Mouse (Mus musculus) adrenal gland, postnatal 25 days (tissue): ENCODE measurements around the gene Hoxb1. TPM values are rescaled to one million over a fixed set of nuclear protein-coding genes. Genes with fewer than 3 reads are reported as not detected.

Experiments
- DNase-seq: peaks from one replicate; pipeline ENCODE4 v3.0.0; 2021; ENCODE audit warnings: mixed read lengths
- total RNA-seq: library from RNA; stranded (reverse); gene quantifications from 2 replicates; pipeline ENCODE4 v1.2.3, GENCODE M21; 2021

Gene Hoxb1
- total RNA-seq, 1 experiment from 2014 or later = not detected

- DNase-seq = no peak
Measured at GRCm38 (mm10) chr11:96334002-96334364, 31.6 kb upstream of the Hoxb1 start.

DNA sequence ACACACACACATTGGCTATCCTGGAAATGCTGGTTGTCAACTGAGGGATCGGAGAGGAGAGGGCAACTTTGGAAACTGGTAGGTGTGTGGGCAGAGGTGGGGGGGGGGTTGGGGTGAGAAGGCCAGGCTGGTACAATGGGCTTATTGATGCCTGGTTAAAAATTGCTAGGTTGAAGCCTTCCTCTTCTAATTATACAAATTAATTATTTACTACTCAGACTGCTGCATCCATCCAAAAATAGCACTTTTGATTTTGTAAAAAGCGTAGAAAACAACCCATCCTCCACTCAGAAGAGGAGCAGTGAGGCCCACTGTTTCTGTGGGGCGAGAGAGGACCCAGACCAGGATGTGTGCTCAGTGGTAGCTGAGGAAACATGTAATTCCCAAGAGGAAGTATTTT, 30.6 kb upstream of the Hoxb1 start:
- DNase-seq = peak; percentile 0

DNA sequence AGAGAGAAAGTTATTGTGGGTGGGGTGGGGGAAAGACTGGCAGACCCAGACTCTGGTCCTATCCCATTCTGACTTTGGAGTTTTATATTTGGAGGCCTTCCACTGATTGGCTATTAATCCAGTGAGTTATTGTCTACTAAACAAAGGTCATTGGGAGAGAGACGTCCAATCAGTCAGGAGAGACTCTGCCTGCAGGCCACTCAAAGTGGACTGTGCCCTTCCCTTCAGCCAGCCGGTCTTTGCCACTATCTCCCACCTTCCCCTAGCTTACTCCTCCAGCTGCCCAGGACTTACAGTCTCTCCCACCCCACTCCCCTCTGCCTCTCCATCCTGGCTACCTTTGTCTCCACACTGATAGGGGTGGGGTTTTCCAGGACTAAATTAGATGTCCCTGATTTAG, 29.0 kb upstream of the Hoxb1 start:
- DNase-seq = no peak

DNA sequence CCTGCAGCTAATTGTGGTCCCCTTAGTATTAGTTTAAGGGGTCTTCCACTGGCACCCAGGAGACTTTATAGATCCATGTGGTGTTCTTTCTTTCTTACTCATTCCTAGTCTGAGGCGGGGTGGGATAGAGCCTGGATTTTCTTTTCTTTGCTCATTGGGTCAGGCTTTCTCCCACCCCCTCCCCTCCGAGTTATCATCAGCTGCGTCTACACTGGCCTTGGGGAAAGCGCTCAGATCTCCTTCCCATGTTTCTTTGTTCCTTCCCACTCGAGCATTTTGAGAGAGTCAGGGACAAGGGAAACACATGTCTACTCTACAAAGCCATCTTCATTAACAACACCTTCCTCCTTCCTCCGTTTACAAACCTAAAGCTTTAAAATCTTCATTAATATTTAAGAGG, 28.5 kb upstream of the Hoxb1 start:
- DNase-seq = no peak

DNA sequence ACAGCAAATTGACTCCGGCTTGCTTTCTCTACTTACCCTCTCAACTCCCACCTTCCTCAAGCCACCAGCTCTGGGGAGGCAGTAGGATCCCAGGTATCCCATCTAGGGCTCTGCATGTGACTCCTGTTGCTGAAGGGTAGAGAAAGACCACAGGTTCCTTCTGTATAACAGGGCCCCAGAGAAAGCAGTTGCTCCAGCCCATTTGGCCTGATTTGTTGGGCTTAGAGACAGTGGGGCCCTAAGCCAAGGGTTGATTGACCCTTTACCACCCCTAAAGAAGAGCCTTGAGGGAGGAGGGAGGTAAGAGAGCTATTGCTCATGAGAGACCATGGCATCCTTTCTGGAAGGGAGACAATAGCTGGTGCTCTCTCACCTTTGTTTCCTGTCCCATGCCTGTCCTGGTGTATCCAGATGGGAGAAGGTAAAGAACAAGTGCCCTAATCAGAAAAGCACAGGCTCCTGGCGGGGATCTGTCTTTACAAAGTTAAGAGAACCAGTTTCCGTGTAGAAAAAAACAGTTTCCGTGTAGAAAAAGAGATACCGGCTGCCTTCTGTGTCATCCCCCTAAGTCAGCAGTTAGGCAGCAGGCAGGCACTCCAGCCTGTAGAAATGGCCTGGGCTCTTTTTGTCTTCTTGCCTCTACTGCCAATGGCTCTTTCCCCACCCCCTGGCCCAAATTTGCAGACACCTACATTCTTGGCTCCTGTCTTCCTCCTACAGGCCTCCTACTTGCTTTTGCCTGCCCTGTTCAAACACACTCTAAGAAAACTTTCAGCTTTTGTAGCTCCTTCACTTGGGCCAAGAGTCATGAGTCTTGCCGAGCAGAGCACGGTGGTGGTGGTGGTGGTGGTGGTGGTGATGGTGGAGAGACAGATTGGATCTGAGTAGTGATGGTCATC, 26.3 kb upstream of the Hoxb1 start:
- DNase-seq = no peak

DNA sequence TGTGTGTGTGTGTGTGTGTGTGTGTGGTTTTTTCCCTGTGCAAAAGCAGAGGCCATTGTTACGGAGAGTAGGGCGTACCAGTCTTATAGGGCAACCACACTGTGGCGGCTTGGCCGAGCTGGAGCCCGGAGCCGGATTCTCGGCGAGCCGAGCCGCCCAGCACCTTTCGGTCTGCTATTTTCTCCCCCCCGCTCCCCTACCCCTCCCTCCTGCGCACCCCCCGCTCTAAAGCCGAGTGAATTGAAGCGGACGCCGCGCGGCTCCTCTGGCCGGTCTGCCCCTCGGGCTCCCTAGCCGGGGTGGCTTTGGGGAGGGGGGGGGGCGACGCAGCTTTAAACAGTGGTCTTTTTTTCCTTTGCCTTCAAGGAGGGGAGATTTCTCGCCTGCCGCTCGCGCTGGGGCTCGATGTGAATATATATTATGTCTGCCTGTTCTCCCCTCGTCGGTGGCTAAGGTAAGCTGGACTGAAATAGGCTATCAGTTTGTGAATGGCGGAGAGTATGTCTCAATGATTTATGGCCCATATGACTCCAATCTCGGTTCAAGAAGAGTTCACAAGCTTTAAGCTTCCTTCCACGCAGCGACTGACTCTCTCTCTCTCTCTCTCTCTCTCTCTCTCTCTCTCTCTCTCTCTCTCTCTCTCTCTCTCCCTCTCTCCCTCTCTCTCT, 24.7 kb upstream of the Hoxb1 start:
- DNase-seq = no peak

DNA sequence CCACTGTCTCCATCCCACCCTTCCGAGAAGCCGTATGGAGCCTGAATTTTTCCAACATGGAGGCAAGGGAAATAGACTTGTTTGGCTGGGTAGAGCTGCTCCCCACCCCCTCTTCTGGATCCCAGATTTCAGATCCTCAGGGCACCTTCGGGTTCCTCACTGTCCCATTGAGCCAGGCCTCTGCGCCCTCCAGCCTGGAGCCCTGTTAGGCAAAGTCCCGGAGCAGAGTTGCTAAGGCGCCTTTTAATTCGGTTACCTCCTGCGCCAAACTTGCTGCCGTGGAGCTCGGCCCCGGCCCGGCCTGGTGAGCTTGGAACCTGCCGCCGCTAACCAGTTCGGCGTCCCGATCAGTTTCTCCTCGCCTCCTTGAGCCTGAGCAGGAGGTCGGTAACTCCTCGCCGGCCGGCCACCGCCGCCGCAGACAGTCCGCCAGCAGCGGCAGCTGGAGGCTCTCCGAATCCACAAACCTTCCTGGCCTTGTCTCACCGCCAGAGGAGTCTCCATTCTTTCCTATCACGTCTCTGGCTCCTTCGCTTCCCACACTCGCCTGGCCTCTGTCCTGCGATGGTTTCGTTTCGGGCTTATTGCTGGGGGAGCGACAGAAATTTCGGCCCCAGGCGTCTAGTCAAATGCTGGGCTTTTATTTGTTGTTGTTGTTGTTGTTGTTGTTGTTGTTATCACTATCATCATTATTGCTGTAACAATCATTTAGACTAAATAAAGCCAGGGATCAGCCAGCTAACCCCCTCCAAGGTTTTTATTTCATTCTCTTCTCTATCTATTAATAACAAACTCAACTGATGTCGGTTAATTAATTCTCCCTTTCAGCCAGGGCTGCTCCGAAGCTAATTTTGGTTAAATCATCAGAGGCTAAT, 23.6 kb upstream of the Hoxb1 start:
- no peak for DNase-seq

DNA sequence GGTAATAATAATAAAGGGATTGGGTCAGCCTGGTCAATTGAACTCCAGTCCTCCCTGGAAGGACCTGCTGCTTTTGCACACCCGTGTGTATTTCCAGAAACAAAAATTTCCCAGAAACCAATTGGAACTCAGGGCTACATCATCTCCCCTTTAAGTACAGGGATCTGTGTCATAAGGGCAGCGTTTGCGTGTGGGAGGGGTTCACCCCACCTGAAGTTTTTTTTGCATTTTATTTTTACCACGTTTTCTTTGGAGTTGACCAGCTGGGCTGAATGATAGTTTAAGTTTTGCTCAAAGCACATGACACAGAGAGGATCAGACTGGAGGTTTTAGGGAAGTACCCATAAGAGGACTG, 23.0 kb upstream of the Hoxb1 start:
- DNase-seq = no peak

DNA sequence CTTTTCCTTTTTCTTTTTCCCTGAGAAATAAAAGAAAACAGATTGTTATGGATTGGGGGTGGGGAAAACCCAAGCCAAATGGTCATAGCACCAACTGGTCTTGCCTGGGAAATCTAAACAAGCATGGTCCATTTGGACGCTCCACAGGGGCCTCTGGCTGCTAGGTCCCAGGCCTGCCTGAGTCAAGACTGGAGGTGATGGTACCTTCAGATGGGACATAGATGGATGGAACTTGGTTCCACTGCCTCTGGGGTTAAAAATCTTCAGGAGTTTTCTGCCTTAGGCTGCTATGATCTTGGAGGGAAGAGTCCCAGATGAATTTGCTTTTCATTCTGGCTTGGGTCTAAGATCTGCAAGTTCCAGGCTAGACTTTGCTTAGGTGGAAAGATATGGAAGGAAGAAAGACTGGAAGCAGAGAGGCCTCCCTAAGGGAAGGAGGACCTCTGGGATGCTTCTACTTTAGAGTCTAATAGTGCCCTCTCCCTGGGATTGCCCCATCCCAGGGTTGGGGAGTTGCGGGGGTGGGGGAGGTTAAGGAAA, 22.3 kb upstream of the Hoxb1 start:
- no peak for DNase-seq

DNA sequence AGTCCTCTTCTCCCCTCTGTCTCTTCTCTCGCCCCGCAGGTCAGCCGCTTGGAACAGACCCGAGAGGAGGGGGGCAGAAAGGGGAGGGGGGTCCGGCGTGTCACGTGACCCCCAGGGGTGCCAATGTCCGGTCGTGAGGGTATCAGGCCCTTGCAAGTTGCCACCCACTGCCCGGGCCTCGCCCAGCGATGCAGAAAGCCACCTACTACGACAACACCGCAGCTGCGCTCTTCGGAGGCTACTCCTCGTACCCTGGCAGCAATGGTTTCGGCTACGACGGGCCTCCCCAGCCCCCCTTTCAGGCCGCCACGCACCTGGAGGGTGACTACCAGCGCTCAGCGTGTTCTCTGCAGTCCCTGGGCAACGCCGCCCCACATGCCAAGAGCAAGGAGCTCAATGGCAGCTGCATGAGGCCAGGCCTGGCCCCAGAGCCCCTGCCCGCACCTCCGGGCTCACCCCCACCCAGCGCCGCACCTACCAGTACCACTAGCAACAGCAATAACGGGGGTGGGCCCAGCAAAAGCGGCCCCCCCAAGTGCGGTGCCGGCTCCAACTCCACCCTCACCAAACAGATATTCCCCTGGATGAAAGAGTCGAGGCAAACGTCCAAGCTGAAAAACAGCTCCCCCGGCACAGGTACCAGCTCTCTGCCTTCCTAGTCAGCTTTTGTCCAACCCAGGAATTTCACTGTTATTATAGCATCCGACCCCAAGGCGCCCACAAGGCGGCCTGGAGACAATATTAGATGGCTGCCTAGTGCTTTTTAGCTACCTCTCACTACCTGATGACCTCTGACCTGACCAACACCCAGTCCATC, 21.3 kb upstream of the Hoxb1 start:
- DNase-seq = no peak

DNA sequence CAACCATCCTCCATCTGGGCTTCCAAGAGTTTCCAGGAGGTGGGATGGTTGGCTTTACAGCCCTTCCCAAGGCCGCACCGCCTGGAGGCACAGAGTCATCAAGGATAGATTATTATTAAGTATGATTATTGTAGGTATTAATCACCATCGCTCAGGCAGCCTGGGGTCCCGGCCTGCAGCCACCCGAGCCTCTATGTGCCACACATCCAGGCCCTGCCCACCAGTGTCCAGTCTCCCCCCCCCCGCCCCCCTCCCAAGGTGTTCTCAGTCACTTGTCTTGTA, 20.7 kb upstream of the Hoxb1 start:
- DNase-seq = no peak

- no peak for DNase-seq
Measured at GRCm38 (mm10) chr11:96345220-96345892, 20.2 kb upstream of the Hoxb1 start.

DNA sequence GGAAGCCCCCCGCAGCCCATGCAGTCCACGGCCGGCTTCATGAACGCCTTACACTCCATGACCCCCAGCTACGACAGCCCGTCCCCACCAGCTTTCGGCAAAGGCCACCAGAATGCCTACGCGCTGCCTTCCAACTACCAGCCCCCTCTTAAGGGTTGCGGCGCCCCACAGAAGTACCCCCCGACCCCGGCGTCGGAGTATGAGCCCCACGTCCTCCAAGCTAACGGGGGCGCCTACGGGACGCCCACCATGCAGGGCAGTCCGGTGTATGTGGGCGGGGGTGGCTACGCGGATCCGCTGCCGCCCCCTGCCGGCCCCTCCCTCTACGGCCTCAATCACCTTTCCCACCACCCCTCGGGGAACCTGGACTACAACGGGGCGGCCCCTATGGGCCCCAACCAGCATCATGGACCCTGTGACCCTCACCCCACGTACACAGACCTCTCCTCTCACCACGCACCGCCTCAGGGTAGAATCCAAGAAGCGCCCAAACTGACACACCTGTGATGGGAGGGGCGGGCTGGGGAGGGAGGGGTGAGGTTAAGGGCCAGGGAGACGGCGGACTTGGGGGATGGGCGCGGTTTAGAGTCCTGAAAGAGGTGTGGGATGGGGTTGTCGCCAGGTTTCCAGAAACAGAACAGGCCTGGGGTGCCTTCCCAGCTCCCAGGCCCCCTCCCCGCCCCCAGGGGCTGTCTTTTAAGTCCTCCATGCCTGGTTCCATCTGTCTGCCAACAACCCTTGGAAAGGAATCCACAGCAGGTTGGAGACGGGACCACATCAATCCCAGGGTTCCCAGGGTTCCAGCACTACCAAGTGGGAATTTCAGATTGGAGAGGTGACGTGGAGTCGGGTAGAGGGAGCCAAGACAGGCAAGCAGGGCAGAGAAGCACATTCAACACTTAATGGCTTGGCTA, 19.4 kb upstream of the Hoxb1 start:
- no peak for DNase-seq

DNA sequence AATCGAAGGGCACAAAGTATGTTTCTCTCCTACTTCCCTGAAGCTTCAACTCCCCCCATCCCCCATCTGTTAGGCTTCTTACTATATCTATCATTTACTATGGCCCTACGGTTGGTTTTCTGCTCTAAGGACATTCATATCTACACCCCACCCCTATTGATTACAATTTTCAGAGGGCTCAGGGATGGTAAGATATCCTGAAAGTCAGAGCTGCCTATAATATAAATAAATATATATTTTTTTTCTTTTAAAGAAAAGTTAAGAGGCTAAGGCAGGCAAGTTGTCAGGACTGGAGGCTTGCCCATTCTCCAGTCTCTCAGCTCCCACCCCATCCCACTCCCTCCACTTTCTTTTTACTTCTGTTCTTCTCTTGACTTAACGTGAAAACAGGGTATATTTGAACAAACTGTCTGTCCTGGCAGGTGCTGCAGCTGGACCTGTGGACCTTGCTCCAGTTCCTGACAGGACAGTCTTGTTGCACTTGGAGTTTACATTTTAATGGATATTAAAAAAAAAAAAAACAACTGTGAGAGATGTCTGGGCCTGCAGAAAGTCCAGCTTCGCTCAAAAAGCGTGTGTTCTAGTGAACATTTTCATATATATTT, 18.5 kb upstream of the Hoxb1 start:
- DNase-seq = no peak

DNA sequence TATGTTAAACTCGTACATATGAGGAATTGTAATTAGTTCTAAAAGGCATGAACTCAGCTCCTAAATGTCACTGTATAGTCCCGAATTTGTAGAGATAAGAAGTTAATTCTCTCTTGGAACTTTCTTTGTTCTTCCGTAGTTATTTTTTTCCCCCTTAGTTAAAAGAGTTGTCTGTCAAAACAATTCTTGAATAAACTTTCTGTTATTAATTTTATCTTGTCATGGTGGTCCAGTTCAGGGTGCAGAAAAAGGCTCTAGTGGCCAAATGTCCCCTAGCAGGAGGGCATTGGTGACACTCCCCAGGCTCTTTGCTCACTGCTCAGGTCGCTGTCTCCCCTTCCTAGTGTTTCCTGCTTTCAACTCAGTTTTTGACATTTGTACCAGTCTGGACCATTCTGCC, 17.8 kb upstream of the Hoxb1 start:
- no peak for DNase-seq

GRCm38 (mm10) chr11:96348141-96348928, 17.2 kb upstream of the Hoxb1 start:
- DNase-seq = no peak

DNA sequence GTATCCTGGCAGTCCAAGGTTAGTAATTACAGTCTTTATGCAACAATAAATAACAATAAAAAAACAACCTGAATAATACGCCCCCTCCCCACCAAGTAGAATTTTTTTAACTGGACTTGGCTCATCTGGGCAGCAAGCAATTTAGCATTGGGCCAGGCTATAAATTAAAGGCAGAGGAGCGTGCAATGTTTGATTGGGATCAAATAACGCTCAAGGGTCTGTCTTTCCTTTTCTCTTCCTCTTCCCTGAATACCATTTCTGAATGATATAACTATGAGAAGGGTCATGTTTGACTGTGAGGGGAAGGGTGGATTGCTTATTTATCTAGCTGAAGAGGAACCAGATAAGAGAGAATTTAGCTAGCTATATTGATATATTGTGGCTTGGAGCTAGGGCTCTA, 16.6 kb upstream of the Hoxb1 start:
- no peak for DNase-seq

DNA sequence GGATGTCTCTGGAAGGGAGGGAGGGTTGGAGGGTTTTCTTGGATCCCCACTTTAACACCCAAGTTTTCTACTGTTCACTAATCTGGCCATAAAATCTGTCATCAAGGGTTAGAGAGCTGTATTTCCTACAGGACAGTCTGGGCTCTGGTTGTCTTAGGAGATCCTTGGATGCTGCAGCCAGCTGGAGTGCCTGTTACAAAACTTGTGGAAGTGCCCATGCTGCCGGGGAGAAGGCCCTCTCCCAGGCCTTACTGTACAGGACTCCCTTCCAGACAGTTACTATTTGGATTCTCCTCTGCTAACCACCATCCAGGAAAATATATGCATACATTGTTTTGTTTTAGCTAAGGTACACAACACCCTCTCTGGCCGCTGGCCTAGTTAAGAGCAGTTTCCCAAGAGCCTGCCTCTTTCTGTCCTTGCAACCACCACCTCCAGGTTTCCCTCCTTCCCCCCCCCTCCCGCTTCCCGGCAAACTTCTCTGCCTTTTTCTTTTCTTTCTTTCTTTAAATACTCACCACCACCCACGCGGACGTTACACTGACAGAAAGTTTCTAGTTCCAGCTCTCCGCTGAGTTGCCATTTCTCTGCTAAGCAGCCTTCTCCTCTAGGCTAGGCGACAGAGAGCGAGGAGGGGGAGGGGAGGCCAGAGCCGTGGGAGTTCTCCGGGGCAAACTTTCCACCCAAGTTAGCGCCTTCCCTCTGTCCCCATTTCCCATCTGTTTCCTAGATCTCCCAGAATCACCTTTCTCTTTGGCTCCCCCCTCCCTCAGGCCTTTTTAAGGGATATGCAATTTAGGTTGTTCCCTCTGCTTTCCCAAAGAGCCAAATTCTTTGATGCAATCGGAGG, 15.8 kb upstream of the Hoxb1 start:
- DNase-seq = no peak
